Mouse (Mus musculus) stomach, postnatal 0 days (tissue): ENCODE measurements around the gene Tenm4. TPM values are rescaled to one million over a fixed set of nuclear protein-coding genes. Genes with fewer than 3 reads are reported as not detected.

Source experiments
- ATAC-seq: fragments of 200-750 bp; cut with Nextera tagmentation; 2 replicates; pipeline ENCODE4 v1.8.0; 2017; ENCODE audit not compliant: low FRiP score, low TSS enrichment
- DNase-seq: peaks from one replicate; pipeline ENCODE4 v3.0.0-alpha.2; 2016; ENCODE audit warnings: low spot score
- H3K27ac ChIP-seq: fragments of 300-500 bp; sonication (generic); replicated peaks from 2 replicates; pipeline ENCODE4 v1.5.1; 2014; ENCODE audit warnings: mild to moderate bottlenecking, control low read depth
- H3K27me3 ChIP-seq: fragments of 300-500 bp; sonication (generic); 2 replicates; pipeline ENCODE4 v1.6.1; 2014; ENCODE audit warnings: low read length; ENCODE audit not compliant: control insufficient read depth, insufficient read depth
- H3K36me3 ChIP-seq: fragments of 300-500 bp; sonication (generic); 2 replicates; pipeline ENCODE4 v1.6.1; 2014; ENCODE audit warnings: low read length, mixed read lengths; ENCODE audit not compliant: control insufficient read depth, insufficient read depth
- H3K4me1 ChIP-seq: fragments of 300-500 bp; sonication (generic); replicated peaks from 2 replicates; pipeline ENCODE4 v1.6.1; 2014; ENCODE audit warnings: antibody characterized with exemption; ENCODE audit not compliant: control insufficient read depth, insufficient read depth
- H3K4me2 ChIP-seq: fragments of 300-500 bp; sonication (generic); replicated peaks from 2 replicates; pipeline ENCODE4 v1.6.1; 2014; ENCODE audit warnings: low read depth, mild to moderate bottlenecking, control low read depth, moderate library complexity
- H3K4me3 ChIP-seq: fragments of 300-500 bp; sonication (generic); 2 replicates; pipeline ENCODE4 v1.5.1; 2014; ENCODE audit warnings: low read depth, low read length, control low read depth
- H3K9ac ChIP-seq: fragments of 300-500 bp; sonication (generic); 2 replicates; pipeline ENCODE4 v1.6.1; 2014; ENCODE audit warnings: mild to moderate bottlenecking, low read length, control low read depth, mixed read lengths
- H3K9me3 ChIP-seq: fragments of 300-500 bp; sonication (generic); 2 replicates; pipeline ENCODE4 v1.6.1; 2016; ENCODE audit warnings: low read length; ENCODE audit not compliant: control insufficient read depth
- CTCF ChIP-seq: IDR thresholded peaks from 2 replicates; pipeline ENCODE4 v1.5.1; 2016; ENCODE audit warnings: antibody characterized with exemption, low read depth, mild to moderate bottlenecking, moderate library complexity
- EP300 ChIP-seq: optimal IDR thresholded peaks from 2 replicates; pipeline ENCODE3; 2016; ENCODE audit warnings: antibody characterized with exemption
- WGBS: fragments of 180-500 bp; shearing (Covaris S2); extraction: QIAGEN DNeasy Blood & Tissue Kit; methylation state at CpG from one replicate; pipeline ENCODE4 v1.1.7; 2014; 5-methylcytosine and 5-hydroxymethylcytosine counted together
- polyA plus RNA-seq: library from polyadenylated mRNA; unstranded; fragments of >200 nt; fragmentation: Nextera tagmentation; extraction: Ambion mirVana; gene quantifications from 2 replicates; pipeline ENCODE4 v1.2.1, GENCODE M21; 2015

The Tenm4 gene
- polyA plus RNA-seq, 1 experiment from 2014 or later, result 7.2 TPM

GRCm38 (mm10) chr7:96678236-96678635 lies 507.2 kb downstream of the Tenm4 start:
- DNase-seq, result no peak
- Histone ChIP-seq H3K4me1 (no peaks in the 10 kb centered on the region), H3K27ac (no peak overlapping the region), H3K27me3 (no peaks in the 10 kb centered on the region), H3K36me3 (no peaks in the 10 kb centered on the region), H3K9me3 (no peaks in the 10 kb centered on the region), H3K4me3 (no peak overlapping the region), H3K9ac (no peak overlapping the region), H3K4me2 (no peak overlapping the region)
- 85% methylated on average over 4 of the region's 4 CpGs for WGBS
- no peak for ATAC-seq
- TF ChIP-seq EP300, result no peak
- TF ChIP-seq CTCF, result no peak

- H3K36me3 ChIP-seq, result no peaks in the 10 kb centered on the region
Measured at GRCm38 (mm10) chr7:96679746-96680145, 508.7 kb downstream of the Tenm4 start.

GRCm38 (mm10) chr7:96680405-96680804 lies 509.4 kb downstream of the Tenm4 start:
- Histone ChIP-seq H3K9me3 (no peaks in the 10 kb centered on the region), H3K36me3 (no peaks in the 10 kb centered on the region), H3K9ac (no peak overlapping the region), H3K27ac (no peak overlapping the region), H3K4me2 (no peak overlapping the region), H3K27me3 (no peaks in the 10 kb centered on the region), H3K4me1 (no peaks in the 10 kb centered on the region), H3K4me3 (no peak overlapping the region)
- WGBS, result 93% methylated on average over 5 of the region's 5 CpGs
- TF ChIP-seq EP300 (no peak), CTCF (no peak)
- ATAC-seq (no peak), DNase-seq (no peak)

More at GRCm38 (mm10) chr7:96679746-96680145, 508.7 kb downstream of the Tenm4 start:
- no peak for ATAC-seq
- no peak for DNase-seq
- Histone ChIP-seq H3K4me1 (no peaks in the 10 kb centered on the region), H3K4me2 (no peak overlapping the region), H3K9me3 (no peaks in the 10 kb centered on the region), H3K4me3 (no peak overlapping the region), H3K9ac (no peak overlapping the region), H3K27ac (no peak overlapping the region), H3K27me3 (no peaks in the 10 kb centered on the region)
- WGBS, result 93% methylated on average over 1 of the region's 1 CpGs
- no peak for TF ChIP-seq EP300
- no peak for TF ChIP-seq CTCF

- Histone ChIP-seq H3K9ac (no peak overlapping the region), H3K4me2 (no peak overlapping the region), H3K27me3 (no peaks in the 10 kb centered on the region), H3K4me3 (no peak overlapping the region), H3K27ac (no peak overlapping the region), H3K9me3 (no peaks in the 10 kb centered on the region), H3K4me1 (no peaks in the 10 kb centered on the region), H3K36me3 (no peaks in the 10 kb centered on the region)
- ATAC-seq (no peak), DNase-seq (no peak)
- WGBS, result 90% methylated on average over 4 of the region's 4 CpGs
- TF ChIP-seq EP300, result no peak
- no peak for TF ChIP-seq CTCF
Measured at GRCm38 (mm10) chr7:96681808-96682207, 510.8 kb downstream of the Tenm4 start.

GRCm38 (mm10) chr7:96688141-96688540 lies 517.1 kb downstream of the Tenm4 start:
- Histone ChIP-seq H3K27ac (no peak overlapping the region), H3K9ac (no peak overlapping the region), H3K4me1 (no peaks in the 10 kb centered on the region), H3K9me3 (no peaks in the 10 kb centered on the region), H3K4me2 (no peak overlapping the region), H3K27me3 (no peaks in the 10 kb centered on the region), H3K4me3 (no peak overlapping the region), H3K36me3 (no peaks in the 10 kb centered on the region)
- ATAC-seq, result no peak
- DNase-seq, result no peak
- TF ChIP-seq CTCF (no peak), EP300 (no peak)
- WGBS, result 80% methylated on average over 3 of the region's 3 CpGs

GRCm38 (mm10) chr7:96701097-96701845 lies 530.2 kb downstream of the Tenm4 start:
- H3K27me3 ChIP-seq, result no peaks in the 10 kb centered on the region
- ATAC-seq, result no peak
- no peak overlapping the region for H3K9ac ChIP-seq
- no peak overlapping the region for H3K27ac ChIP-seq
- TF ChIP-seq EP300, result no peak
- TF ChIP-seq CTCF, result no peak
- DNase-seq, result no peak
- no peaks in the 10 kb centered on the region for H3K4me1 ChIP-seq
- H3K36me3 ChIP-seq, result no peaks in the 10 kb centered on the region
- H3K4me3 ChIP-seq, result no peak overlapping the region
- no peak overlapping the region for H3K4me2 ChIP-seq
- H3K9me3 ChIP-seq, result no peaks in the 10 kb centered on the region
- WGBS, result 79% methylated on average over 8 of the region's 8 CpGs
